Mouse (Mus musculus) cerebellum, adult 11 months (tissue): ENCODE measurements around the gene Ltn1.

Experiments
- DNase-seq: peaks from one replicate; pipeline ENCODE4 v3.0.0; 2022

Ltn1 gene

DNA sequence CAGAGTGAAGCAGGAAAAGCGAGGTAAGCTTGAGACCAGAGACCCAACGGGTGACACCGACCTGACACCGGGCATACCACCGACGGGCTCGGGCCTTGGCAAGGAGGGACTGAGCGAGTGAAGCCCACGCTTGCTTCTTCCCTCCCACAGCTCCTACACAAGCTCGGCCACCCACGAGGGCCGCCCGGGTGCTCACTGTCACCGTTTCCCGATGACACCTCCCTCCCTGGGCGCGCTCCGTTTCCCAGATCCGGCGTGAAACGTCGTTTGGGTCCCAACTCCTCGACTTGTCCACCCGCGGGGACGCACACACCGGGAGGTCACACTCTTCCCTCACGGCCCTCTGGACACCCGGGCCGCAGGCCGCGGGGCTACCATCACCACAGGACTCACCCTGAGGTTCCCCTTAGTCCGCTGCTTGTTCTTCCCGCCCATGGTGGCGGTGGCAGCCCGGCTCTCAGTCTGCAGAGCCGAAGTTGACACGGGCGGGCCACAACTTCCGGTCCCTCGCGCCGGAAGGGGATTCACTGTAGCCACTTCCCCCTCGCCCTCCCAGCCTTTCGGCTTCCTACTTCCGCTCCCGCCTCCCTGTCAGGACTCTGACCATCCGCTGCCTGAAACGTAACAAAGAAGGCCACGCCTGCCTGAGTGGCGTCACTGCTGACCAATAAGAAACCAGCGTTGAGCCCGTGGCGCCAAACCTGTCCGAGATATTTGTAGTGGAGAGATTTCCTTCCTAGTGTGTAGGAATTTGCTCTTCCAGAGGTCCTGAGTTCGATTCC is at the start of gene Ltn1:
Gene Ltn1, minus strand, starts transcription at position 580 of the 782 bp plus-strand sequence.
- peak; percentile 97 for DNase-seq

DNA sequence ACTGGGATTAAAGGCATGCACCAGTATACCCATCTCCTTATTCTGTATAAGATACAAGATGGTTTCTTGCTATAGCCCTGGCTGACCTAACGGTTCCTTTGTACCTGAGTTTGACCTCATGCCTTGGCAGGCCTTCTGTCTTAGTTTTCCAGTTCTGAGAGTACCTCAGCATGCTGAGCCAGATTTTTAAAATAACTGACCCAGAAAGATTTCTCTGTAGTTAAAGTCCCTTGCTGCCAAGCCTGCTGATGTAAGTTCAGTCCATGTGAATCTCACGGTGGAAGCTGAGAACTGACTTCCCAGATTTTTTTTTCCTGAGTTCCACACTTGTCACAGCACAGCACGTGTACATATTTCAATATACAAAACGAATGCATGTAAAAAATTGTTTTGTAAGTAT is 38.2 kb upstream of the Ltn1 start:
- DNase-seq: no peak

DNA sequence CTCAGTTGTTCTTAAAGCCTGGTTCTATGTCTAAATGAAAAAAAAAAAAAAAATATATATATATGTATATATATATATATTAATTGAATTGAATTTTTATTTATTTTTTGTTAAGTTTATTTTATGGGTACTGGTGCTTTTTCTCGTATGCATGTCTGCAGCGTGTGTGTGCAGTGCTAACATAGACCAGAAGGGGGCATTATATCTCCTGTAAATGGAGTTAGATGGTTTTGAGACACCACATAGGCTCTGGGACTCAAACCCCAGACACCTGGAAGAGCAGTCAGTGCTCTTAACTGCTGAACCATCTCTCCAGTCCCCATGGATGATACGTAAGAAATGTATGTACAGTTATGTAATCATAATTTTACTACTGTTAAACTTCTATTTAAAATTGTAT is 26.3 kb upstream of the Ltn1 start:
- DNase-seq: no peak

DNA sequence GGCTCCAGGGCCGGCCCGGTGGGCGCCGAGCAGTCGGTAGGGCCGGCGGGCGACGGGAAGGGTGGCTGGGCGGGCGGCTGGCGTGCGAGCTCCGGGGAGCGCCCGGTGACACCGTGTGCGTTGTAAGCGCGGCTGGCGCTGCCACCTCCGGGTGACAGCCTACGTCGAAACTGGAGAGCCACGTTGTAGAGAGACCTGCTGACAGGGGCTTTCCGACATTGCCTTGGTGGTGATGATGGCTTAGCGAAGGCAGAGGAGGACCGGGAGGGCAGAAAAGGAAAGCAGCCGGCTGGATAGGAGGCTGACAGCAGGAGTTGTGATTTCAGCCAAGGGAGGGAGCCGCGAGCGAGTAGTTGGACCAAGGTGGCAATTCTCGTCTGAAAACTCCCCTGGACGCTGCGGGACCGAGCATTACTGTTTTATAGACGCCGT is 22.8 kb upstream of the Ltn1 start:
- DNase-seq: no peak

DNA sequence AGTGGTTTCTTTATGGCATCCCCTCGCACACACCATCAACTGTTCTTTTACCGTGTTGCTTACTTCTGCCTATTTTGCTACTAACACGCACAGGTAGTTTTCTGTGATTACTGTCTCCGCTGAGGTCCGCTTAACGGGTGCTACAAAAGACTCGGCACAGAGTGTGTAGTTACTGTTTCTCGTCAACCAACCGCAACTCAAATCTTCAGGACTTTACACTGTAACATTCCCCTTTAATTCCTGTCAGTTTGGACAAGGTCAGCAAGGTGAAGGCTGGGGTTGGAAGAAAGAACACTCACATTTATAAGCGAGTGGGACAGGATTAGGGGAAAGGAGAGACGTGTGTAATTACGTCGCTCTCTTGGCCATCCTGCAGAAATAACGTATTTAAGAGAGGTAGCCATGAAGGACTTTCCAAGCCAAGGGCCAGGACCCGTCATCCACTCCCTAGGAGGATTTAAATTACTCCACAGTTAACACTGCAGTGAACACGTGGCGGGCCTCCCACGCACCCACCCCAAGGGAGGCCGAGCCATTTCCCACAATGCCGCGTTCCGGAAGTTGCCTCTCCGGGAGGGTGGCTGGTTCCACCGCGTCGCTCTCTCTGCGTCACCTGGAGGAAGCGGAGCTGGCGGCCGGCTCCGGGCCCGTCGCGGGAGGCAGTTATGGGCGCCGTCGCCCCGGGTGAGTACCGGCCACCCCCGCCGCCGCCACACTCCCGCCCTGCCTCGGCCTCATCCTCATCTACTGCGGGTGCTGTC is 22.2 kb upstream of the Ltn1 start, which contains the start of gene Usp16:
Gene Usp16, plus strand, starts transcription at position 285 of the 761 bp plus-strand sequence.
- DNase-seq: peak; percentile 88

DNA sequence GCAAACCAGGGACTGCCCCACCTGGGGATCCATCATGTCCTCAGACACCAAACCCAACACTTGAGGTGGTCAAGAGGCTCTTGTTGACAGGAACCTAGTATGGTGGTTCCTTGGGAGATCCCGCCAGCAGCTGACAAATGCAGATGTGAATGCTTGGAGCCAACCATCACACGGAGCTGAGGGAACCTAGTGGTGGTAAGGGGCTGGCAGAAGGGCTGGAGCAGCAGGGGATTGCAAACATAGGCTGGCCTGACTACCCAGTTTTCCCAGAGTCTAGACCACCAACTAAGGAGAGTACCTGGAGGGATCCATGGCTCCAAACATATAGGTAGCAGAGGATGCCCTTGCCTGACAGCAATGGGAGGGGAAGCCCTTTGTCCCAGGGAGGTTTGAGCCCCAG is 20.8 kb upstream of the Ltn1 start:
- DNase-seq: no peak

DNA sequence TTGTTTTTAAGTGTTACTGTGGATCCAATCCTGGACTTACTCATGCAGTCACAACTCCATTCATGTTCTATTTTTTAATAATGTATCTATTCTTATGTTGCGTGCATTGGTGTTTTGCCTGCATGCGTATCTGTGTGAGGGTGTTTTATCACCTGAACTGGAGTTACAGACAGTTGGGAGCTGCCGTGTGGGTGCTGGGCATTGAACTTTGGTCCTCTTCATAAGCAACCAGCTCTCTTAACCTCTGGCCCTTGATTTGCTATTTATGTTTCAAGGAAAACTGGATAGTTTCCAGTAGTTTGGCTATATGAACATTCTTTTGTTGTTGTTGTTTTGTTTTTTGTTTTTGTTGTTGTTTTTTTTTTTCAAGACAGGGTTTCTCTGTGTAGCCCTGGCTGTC is 13.1 kb upstream of the Ltn1 start:
- no peak for DNase-seq

DNA sequence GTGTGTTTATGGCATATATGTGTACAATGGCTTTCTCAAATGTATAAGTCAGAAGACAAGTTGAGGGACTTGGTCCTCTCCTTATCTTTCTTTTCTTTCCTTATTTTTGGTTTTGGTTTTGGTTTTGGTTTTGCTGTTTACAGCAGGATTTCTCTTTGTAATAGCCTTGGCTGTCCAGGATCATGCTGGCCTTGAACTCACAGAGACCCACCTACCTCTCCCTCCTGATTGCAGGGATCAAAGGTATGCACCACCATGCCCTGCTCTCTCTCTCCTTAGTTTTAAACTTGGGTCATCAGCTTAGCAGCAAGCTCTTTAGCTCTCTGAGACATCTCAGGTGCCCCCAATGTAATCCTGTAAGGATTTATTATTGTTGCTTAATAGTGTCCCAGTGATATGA is 12.7 kb upstream of the Ltn1 start:
- DNase-seq: no peak

DNA sequence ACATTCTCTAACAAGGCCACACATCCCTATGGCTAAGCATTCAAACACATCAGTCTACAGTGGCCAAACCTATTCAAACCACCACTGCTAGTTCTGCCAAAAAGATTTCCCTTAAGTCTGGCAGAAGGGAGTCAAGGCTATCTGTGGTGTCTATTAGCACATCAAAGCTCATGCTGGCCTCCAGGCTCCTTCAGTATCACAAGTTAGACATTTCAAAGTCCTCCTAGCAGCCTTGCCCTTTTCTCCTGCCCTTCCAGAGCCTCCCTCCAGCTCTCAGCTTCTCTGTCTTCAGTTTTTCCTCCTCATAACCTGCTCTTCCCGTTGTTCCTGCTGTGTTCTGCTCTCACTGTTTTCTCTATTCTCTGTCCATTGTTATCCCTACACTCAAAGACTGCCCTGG is 11.7 kb upstream of the Ltn1 start:
- DNase-seq: no peak

DNA sequence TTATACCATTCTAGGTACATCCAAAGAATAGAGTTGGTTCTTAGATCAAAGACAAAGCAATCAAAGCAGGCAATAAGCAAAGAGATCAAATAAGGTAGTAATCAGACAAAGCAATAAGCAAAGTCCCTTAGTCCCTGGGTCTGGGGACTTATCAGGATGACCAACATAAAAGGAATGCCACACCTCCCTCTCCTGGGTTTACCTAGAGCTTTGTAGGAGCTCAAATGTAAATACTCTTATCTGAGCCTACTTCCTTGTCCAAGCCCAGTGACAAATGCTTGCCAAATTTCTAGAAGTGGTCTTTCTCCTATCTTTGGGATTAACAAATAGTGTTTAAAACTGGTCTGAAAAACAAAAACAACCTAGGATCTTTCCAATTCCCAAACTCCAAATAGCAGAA is 10.8 kb upstream of the Ltn1 start:
- DNase-seq: no peak

DNA sequence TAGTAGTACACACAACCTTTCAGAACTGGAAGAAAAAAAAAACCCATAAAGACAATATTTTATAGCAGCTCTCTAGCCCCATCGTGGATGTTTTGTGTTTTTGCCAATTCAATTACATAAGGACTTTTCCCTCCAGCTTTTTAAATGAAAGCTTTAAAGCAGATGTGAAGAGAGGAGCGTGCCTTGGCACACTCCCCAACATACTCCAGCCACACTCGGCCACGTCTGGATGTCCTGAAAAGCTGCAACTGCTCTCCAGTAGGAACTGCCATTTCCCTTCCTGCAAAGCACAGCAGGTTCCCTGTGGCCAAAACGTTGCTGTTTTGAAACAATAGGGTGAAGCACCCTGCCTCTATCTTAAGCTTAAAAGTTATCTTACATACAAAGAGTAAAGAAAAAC is 9.9 kb upstream of the Ltn1 start:
- DNase-seq: no peak

DNA sequence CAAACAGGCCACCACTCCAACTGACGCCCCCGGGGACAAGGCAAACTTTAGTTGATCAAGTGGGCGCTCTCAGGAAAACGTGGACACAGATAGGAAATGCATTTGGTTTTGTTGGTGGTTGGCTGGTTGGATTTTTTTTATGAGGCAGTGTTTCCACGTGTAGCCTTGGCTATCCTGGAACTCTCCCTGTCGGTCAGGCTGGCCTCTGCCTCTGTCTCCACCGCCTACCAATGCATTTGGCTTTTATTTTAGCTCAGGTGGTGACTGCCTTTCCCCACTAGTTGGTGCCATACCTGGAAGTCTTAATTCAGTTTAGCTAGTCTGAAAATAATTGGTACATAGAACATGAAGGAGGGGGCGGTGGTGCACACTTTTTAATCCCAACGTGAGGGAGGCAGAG is 8.7 kb upstream of the Ltn1 start:
- no peak for DNase-seq

DNA sequence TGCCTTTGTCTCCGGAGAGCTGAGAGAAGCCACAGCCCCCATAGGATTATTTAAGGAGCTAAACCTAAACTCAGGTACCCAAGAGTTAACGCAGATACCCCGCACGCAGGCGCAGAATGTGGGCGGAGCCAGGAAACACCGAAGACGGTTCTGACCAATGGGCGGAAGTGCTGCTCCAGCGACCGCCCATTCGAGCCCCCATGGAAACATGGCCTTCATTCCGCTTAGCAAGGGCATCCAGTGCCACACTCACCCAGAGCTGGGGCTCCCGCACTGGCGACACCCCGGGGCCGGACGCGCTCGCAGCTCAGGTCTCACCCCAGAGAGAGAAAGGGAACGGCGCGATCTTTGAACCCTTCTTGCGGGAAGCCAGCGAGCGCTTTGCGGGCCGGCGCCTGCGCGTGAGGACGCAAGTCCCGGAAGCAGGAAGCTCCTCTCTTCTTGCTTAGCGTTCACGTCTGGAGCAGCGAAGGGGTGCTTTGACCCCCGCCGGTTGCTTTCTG is 7.8 kb upstream of the Ltn1 start, which contains the start of gene Rwdd2b:
Gene Rwdd2b, minus strand, starts transcription at position 390 of the 503 bp plus-strand sequence.
- peak; percentile 89 for DNase-seq

DNA sequence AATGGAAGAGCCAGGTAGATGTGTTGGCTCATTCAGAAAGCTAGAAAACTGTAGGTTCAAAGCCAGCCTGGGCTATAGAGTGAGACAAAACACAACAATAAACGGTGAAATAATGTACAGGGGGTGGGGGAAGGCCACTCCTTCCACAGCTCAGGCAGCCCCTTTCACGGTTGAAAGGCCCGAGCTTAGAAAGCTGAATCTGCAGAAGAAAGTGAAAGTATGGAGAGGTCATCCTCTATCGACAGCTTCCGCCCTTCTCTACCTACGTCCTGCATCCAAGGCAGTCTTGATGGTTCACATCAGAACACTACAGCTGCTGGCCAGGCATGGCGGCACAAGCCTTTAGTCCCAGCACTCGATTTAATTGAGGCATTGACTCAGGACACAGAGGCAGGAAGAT is 6.3 kb upstream of the Ltn1 start:
- DNase-seq: no peak

DNA sequence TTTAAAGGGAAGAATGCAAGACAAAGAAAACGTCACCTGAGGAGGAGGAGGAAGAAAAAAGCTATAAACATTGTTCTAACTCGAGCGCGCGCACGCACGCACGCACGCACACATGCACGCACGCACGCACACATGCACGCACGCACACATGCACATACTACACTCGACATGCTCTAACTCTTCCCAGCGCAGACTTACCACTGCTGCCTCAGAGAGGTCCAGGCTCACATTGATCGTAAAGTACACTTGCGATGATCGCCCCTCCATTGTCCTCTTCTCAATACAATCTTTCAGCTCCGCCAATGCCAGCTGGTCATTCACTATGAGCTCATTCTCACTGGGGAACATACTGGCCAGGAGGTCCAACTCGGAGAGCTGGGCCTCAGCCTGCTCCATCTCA is 4.7 kb upstream of the Ltn1 start:
- DNase-seq: no peak

DNA sequence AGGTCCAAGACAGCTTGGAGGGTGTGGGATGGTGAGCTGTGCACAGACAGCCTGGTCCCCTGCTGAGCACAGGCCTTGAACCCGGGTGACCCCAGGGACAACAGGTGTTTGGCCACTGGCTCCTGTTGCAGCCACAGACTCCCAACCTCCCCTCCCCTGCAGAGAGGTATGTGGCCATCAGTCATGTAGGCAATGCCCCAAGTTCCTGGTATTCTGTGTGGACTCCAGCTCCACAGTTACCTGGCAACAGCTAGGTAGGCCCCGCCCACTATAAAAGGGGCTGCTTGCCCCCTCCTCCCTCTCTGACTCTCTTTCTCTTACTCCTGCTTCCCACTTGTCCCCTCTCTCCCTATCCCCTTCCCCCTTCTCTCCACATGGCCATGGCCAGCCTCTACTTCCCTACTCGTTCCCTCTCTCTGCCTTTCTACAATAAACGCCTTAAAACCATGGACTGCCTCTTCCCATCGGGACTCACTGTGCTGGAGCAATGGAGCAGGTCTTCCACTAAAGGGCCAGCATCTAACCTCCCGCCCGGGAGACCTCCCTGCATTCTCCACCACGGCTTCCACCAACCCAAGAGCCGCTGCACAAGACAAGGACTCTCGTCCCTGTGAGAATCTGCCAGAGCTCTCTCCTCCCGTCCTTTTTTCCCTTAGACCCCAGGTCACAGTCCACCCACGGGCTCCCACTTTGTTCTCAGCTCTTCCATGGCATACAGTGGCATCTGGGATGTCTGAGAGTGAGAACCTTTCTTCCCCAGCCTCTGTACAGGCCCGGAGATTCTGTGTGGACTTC is 3.2 kb upstream of the Ltn1 start:
- no peak for DNase-seq

DNA sequence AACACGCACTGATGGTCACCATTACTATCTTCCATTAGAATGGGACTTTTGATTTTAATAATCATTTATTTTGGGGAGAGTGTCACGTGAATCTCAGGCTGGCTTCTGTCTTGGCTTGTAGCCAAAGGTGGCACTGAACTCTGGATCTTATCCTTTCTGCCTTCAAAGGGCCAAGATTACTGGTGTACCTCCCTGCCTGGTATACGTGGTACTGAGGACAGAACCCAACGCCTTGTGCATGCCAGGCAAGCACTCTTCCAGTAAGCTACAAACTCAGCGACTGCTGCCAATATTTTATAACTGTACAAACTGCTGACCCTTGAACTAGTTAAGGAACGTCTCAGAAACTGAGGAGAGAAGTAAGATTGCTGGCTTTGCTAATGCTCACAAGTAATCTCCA is 2.5 kb upstream of the Ltn1 start:
- no peak for DNase-seq

DNA sequence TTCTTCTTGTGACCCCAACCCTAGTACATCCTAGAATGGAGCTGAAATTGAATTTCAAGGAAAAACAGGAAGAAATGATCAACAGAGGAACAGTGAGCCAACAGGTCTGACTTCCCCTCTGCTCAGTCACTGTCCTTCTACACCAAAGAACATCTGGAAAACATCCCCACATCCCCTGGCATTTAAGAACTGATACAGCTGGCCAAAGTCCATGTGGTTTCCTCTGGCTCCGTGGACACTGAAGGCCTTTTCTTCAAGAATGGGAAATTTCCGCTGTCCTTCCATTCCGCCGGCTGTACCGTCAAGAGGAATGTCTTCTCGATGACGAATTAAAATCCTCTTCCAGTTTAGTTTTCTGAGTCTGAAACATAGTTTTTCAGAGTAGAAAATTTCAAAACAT is 1.9 kb upstream of the Ltn1 start:
- no peak for DNase-seq

DNA sequence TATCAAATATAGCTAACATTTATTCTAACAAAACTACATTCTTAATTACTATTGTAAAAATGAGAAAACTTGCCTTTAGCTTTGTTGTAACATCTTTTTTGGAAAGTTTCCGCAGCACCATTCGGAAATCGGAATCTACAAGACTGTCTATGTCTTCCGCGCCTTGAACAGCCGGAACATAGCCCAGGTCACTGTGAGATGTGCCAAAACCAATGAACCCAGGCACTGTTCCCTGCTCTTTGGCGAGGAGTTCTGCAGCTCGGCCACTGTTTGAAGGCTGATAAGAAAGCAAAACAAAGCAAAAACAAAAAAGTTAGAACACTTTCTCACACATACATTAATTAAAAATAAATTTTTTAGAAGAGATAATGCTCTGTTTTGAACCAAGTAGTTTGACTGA is 4.9 kb downstream of the Ltn1 start:
- no peak for DNase-seq

DNA sequence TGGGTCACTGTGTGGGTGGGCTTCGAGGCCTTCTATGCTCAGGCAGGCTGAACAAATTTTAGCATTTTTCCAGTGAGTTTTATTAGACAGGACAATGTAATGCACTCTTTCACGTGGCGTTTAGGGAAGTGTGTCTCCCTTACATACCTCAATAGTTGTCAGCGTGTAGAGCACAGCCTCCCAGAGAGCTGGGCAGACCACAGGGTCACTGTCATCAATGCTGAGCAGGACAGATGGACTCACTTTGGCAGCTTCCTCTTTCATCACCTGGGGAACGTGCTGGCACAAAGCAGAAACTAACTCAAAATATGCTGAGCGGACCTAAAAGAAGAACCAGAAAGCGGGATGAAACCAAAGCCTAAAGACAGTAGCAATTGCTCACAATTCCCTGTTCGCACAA is 11.8 kb downstream of the Ltn1 start:
- no peak for DNase-seq

DNA sequence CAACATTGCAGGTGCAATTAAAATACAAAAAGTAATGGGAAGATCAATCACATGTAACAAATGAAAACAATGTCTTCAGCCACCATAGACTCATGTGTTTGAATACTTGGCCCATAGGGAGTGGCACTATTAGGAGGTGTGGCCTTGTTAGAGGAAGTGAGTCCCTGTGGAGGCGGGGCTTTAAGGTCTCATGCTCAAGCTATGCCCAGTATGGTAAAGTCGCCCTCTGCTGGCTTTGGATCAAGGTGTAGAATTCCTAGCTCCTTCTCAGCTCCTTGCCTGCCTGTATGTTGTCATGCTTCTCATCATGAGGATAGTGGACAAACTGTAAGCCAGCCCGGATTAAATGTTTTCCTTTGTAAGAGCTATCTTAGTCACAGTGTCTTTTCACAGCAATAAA is 27.4 kb downstream of the Ltn1 start:
- no peak for DNase-seq

DNA sequence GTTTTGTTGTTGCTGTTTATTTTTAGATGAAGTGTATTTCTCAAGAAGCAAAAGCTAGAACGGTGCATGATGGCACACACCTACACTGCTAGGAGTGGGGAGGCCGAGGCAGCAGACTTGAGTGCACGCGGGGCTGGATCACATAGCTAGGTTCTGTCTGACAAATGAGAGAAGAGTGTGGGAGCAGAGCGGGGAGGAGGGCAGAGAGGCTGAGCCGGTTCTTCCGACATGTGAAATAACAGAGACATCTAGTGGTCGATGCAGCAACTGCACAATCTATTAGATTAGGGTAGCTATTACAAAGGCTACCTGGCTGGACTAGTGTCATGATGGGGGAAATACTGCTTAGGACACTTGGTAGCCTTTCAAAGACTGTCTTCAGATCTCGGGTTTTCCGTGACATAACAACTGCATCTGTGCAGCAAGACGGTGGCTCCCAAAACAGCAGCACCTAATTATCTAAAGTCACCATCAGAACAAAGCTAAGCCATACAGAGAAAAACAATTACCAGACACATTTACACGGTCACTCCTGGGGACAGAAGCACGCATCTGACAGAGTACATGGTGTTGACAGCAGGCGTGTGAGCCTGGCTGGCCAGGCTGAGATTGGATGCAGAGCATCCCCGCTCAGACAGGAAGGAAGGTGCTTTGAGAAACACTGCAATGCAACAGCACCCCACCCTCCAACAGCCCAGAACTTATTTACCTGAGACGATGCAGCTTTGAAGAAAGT is 38.4 kb downstream of the Ltn1 start:
- peak; percentile 47 for DNase-seq
